Mouse (Mus musculus): ENCODE results near the gene Nucb1.

- TF ChIP-seq CTCF (IDR thresholded peaks at IDR 0.05; ENCODE audit: low read depth, low read length) (no peak), GATA1 (IDR thresholded peaks at IDR 0.05; ENCODE audit: borderline replicate concordance, low read length) (no peak), TAL1 (conservative IDR thresholded peaks at IDR 0.05; ENCODE audit: low read depth, low read length) (no peak), GATA2 (IDR thresholded peaks at IDR 0.05; ENCODE audit: borderline replicate concordance, low read depth, low read length) (no peak), POLR2AphosphoS5 (IDR thresholded peaks at IDR 0.05; ENCODE audit: insufficient replicate concordance, low read depth, low read length) (no peak)
These were observed 2.6 kb downstream of the Nucb1 start for GRCm38 (mm10) chr7:45507583-45507982.
